Mouse (Mus musculus): ENCODE results near the gene Igf2bp3. TPM values are rescaled to one million over a fixed set of nuclear protein-coding genes. Genes with fewer than 3 reads are reported as not detected.

Gene Igf2bp3
- polyA plus RNA-seq, 1 experiment from 2014 or later, result 2.4 TPM

DNA sequence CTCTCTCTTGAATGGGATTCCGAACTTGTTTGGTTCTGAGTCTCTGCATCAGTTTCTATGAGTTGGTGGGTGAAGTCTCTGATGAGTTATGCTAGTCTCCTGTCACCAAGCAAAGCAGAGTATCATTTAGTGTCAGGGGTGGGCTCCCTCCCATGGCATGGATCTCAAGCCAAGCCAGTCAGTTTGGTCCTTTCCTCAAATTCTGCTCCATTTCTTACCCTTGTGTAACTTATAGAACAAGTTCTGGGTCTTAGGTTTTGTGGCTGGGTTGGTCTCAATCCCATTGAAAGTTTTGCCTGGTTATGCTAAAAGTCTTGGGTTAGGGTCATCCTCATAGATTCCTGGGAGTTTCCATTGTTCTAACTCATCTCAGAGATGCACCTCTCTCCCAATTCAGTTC lies 27.6 kb upstream of the Igf2bp3 start:
- DNase-seq (ENCODE audit: low read depth, low spot score) (no peak), ATAC-seq (no peak)
- ChIA-PET CTCF (interaction anchor here (1.1 kb wide), 1 partner anchor 185 kb away, joined by 4 read pairs; no protein-coding TSS in a partner anchor), POLR2A (no interaction called here)
- no peak for TF ChIP-seq CTCF (IDR thresholded peaks at IDR 0.05)
- in situ Hi-C loops (cut with MboI; ENCODE audit: low pct_unique_long_range_greater_than_20kb), result no loop called here
- no peaks in the 10 kb centered on the region for H3K27me3 ChIP-seq

DNA sequence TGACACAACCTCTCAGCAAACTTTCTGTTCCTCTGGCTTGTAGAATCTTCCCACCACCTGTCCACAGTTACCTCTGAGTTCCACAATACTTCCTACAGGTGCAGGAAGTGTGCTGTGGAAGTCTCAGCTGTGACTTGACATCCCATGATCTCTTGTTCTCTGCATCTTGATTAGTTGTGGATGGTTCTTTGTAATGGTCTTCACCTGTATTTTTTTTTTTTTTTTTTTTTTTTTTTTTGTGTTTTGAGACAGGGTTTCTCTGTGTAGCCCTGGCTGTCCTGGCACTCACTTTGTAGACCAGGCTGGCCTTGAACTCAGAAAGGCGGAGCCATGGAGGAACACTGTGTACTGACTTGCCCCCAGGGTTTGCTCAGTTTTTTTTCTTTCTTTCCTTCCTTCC lies 26.8 kb upstream of the Igf2bp3 start:
- in situ Hi-C loops (cut with MboI; ENCODE audit: low pct_unique_long_range_greater_than_20kb), result no loop called here
- no peaks in the 10 kb centered on the region for H3K27me3 ChIP-seq
- ChIA-PET CTCF (interaction anchor here (0.7 to 1.1 kb wide), 2 partner anchors 9 to 184 kb away, joined by 3 to 4 read pairs; no protein-coding TSS in a partner anchor), POLR2A (no interaction called here)
- DNase-seq (ENCODE audit: low read depth, low spot score), result no peak
- ATAC-seq, result no peak
- TF ChIP-seq CTCF (IDR thresholded peaks at IDR 0.05), result no peak

GRCm38 (mm10) chr6:49236331-49236730 lies 21.6 kb upstream of the Igf2bp3 start:
- ATAC-seq, result peak; percentile 100
- ChIA-PET POLR2A (no interaction called here), CTCF (no interaction called here)
- DNase-seq (ENCODE audit: low read depth, low spot score), result peak; percentile 100
- H3K27me3 ChIP-seq, result no peaks in the 10 kb centered on the region
- no peak for TF ChIP-seq CTCF (IDR thresholded peaks at IDR 0.05)
- in situ Hi-C loops (cut with MboI; ENCODE audit: low pct_unique_long_range_greater_than_20kb), result no loop called here

- ATAC-seq (no peak), DNase-seq (ENCODE audit: low read depth, low spot score) (no peak)
- peaks cover 5% of the 10 kb centered on the region for H3K27me3 ChIP-seq
- POLR2A ChIA-PET, result no interaction called here
- CTCF ChIA-PET, result interaction anchor here (0.8 kb wide), 1 partner anchor 14 kb away, joined by 4 read pairs; no protein-coding TSS in a partner anchor
- peak; percentile 61 for TF ChIP-seq CTCF (IDR thresholded peaks at IDR 0.05)
- in situ Hi-C loops (cut with MboI; ENCODE audit: low pct_unique_long_range_greater_than_20kb), result no loop called here
These were observed 18.6 kb upstream of the Igf2bp3 start for GRCm38 (mm10) chr6:49233356-49233755.

GRCm38 (mm10) chr6:49228126-49228679 lies 13.4 kb upstream of the Igf2bp3 start:
- peaks cover 52% of the 10 kb centered on the region for H3K27me3 ChIP-seq
- CTCF ChIA-PET, result no interaction called here
- POLR2A ChIA-PET, result no interaction called here
- DNase-seq (ENCODE audit: low read depth, low spot score), result no peak
- in situ Hi-C loops (cut with MboI; ENCODE audit: low pct_unique_long_range_greater_than_20kb), result loop anchor here (5.0 kb wide), 1 partner anchor 169 kb away; the partner anchor contains the start of gene Stk31
- no peak for ATAC-seq
- peak; percentile 78 for TF ChIP-seq CTCF (IDR thresholded peaks at IDR 0.05)

- DNase-seq (ENCODE audit: low read depth, low spot score) (no peak), ATAC-seq (no peak)
- no peak for TF ChIP-seq CTCF (IDR thresholded peaks at IDR 0.05)
- H3K27me3 ChIP-seq, result peaks cover 62% of the 10 kb centered on the region
- CTCF ChIA-PET, result interaction anchor here (0.7 kb wide), 1 partner anchor 10 kb away, joined by 3 read pairs; no protein-coding TSS in a partner anchor
- POLR2A ChIA-PET, result interaction anchor here (0.9 kb wide), 1 partner anchor 9 kb away, joined by 5 read pairs; no protein-coding TSS in a partner anchor
- in situ Hi-C loops (cut with MboI; ENCODE audit: low pct_unique_long_range_greater_than_20kb), result loop anchor here (5.0 kb wide), 1 partner anchor 170 kb away; the partner anchor contains the start of gene Stk31
These were observed 12.5 kb upstream of the Igf2bp3 start for GRCm38 (mm10) chr6:49227184-49227735.

DNA sequence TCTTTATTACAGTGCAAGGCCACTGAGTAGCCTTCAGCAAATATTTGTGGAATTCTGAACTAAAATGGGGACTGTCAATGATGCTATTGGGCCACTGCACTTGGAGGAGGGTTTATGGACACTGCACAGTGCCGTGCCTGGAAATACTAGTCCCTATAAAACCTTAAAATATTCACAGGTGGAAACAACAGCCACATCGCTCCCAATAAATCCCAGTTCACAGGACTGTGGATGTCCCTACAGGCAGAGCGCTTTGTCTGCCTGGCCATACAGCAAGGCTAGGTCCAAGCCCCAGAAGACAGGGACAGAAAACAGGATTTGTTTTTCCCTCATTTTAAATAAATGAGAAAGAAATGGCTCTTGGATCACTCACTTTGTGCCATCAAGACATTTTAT lies 11.0 kb upstream of the Igf2bp3 start:
- ATAC-seq (no peak), DNase-seq (ENCODE audit: low read depth, low spot score) (no peak)
- in situ Hi-C loops (cut with MboI; ENCODE audit: low pct_unique_long_range_greater_than_20kb), result loop anchor here (5.0 kb wide), 1 partner anchor 172 kb away; the partner anchor contains the start of gene Stk31
- POLR2A ChIA-PET, result no interaction called here
- CTCF ChIA-PET, result no interaction called here
- TF ChIP-seq CTCF (IDR thresholded peaks at IDR 0.05), result no peak
- peaks cover 77% of the 10 kb centered on the region for H3K27me3 ChIP-seq

- POLR2A ChIA-PET, result no interaction called here
- in situ Hi-C loops (cut with MboI; ENCODE audit: low pct_unique_long_range_greater_than_20kb), result loop anchor here (5.0 to 25.0 kb wide), 2 partner anchors 172 to 1962 kb away; partner anchors contain the start of gene Stk31
These were observed 10.4 kb upstream of the Igf2bp3 start for GRCm38 (mm10) chr6:49224923-49225727.

DNA sequence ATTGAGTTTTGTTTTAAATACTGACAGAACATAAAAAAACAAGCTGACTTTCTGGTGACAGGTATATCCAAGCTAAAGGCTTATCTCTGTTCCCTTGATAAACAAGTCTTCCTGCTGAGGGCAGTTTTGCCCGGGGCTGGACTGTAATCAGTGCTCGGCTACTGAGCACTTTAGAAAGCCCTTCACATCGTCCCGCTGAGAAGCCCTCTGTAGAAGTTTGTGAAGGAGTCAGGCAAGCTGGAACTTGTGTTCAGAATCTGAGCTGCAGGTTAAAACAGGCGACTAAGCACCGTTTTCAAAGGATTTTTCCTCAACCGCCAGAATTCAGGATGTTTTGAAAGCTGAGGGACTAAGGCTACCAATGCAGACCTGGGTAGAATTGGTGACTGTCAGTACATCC lies 7.1 kb upstream of the Igf2bp3 start:
- H3K27me3 ChIP-seq, result peaks cover 94% of the 10 kb centered on the region

More at GRCm38 (mm10) chr6:49224923-49225727, 10.4 kb upstream of the Igf2bp3 start:
- no peak for ATAC-seq
- TF ChIP-seq CTCF (IDR thresholded peaks at IDR 0.05), result no peak
- H3K27me3 ChIP-seq, result peaks cover 83% of the 10 kb centered on the region
- no peak for DNase-seq (ENCODE audit: low read depth, low spot score)
- CTCF ChIA-PET, result no interaction called here

DNA sequence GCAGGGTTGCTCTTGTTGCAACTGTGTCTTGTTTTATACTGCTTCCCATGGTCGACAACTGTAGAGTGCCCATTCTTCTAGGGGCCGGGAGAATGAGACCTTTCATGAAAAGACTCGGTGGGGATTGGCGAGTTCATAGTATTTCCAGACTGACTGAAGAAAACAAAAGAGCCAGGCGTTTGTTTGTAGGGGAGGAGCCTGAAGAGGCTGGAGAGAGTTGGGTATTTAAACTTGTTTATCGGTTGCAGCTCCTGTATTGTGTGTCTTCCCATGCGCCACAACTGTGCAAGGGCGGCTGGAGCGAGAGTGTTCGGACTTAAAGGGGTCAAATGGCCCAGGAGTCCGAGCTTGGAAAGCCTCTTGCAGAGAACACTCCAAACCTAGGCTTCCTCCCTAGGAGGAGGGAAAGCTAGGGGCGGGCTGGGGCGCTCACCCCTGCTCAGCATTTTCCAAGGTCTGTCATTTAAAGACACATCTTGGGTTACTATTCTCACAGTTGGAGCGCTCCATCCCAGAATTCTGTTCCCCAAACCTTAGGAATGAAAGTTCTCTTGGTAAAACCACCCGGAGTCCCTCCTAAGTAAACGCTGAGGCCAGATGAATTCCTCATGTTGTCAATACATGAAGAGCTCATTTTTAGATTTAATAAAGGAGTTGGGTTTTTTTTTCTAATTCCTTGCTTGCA lies 5.3 kb upstream of the Igf2bp3 start:
- ATAC-seq, result no peak
- POLR2A ChIA-PET, result no interaction called here

More for the DNA sequence above, 7.1 kb upstream of the Igf2bp3 start:
- ATAC-seq, result no peak
- ChIA-PET POLR2A (no interaction called here), CTCF (no interaction called here)
- DNase-seq (ENCODE audit: low read depth, low spot score), result no peak
- TF ChIP-seq CTCF (IDR thresholded peaks at IDR 0.05), result no peak
- in situ Hi-C loops (cut with MboI; ENCODE audit: low pct_unique_long_range_greater_than_20kb), result loop anchor here (25.0 kb wide), 1 partner anchor 1965 kb away; no protein-coding TSS in a partner anchor

More for the DNA sequence above, 5.3 kb upstream of the Igf2bp3 start:
- DNase-seq (ENCODE audit: low read depth, low spot score), result no peak
- peaks cover 92% of the 10 kb centered on the region for H3K27me3 ChIP-seq
- in situ Hi-C loops (cut with MboI; ENCODE audit: low pct_unique_long_range_greater_than_20kb), result loop anchor here (25.0 kb wide), 1 partner anchor 1967 kb away; no protein-coding TSS in a partner anchor
- CTCF ChIA-PET, result interaction anchor here (0.7 to 1.5 kb wide), 2 partner anchors 10 to 143 kb away, joined by 3 to 4 read pairs; no protein-coding TSS in a partner anchor
- TF ChIP-seq CTCF (IDR thresholded peaks at IDR 0.05), result no peak
